Mouse (Mus musculus): ENCODE measurements at regions not wholly inside any gene's neighbourhood (a gene's known extent, or its start where the extent isn't known, plus 50 kb on each side); places are given as distances from the start of the nearest gene placed in this dataset.

- no peak for DNase-seq
Measured at GRCm38 (mm10) chr13:101213121-101213916, 380.1 kb upstream of the Slc30a5 start.

GRCm38 (mm10) chr13:101212341-101212895, 379.2 kb upstream of the Slc30a5 start:
- no peak for DNase-seq

GRCm38 (mm10) chr13:101208788-101209187, 375.6 kb upstream of the Slc30a5 start:
- DNase-seq = no peak

- DNase-seq = no peak
Measured at GRCm38 (mm10) chr13:101203463-101203862, 370.2 kb upstream of the Slc30a5 start.

- DNase-seq = no peak
Measured at GRCm38 (mm10) chr13:101202565-101203313, 369.5 kb upstream of the Slc30a5 start.

GRCm38 (mm10) chr13:101190249-101190830, 357.1 kb upstream of the Slc30a5 start:
- DNase-seq = no peak

GRCm38 (mm10) chr13:101182387-101182786, 349.2 kb upstream of the Slc30a5 start:
- DNase-seq = no peak

- DNase-seq = no peak
Measured at GRCm38 (mm10) chr13:101175017-101175689, 341.9 kb upstream of the Slc30a5 start.

GRCm38 (mm10) chr13:101161768-101162167, 328.5 kb upstream of the Slc30a5 start:
- DNase-seq = no peak

- no peak for DNase-seq
Measured at GRCm38 (mm10) chr13:101159878-101160277, 326.7 kb upstream of the Slc30a5 start.

GRCm38 (mm10) chr13:101153760-101154159, 320.5 kb upstream of the Slc30a5 start:
- DNase-seq = no peak

GRCm38 (mm10) chr13:101142761-101143160, 309.5 kb upstream of the Slc30a5 start:
- DNase-seq = no peak

GRCm38 (mm10) chr13:101142104-101142735, 309.0 kb upstream of the Slc30a5 start:
- no peak for DNase-seq

- no peak for DNase-seq
Measured at GRCm38 (mm10) chr13:101129466-101129865, 296.2 kb upstream of the Slc30a5 start.

- DNase-seq = no peak
Measured at GRCm38 (mm10) chr13:101127808-101128207, 294.6 kb upstream of the Slc30a5 start.

GRCm38 (mm10) chr13:101127262-101127661, 294.0 kb upstream of the Slc30a5 start:
- no peak for DNase-seq

- peak; percentile 13 for DNase-seq
Measured at GRCm38 (mm10) chr13:101117311-101117710, 284.1 kb upstream of the Slc30a5 start.

- no peak for DNase-seq
Measured at GRCm38 (mm10) chr13:101115296-101115695, 282.1 kb upstream of the Slc30a5 start.

GRCm38 (mm10) chr13:101112176-101112575, 278.9 kb upstream of the Slc30a5 start:
- DNase-seq = no peak

- DNase-seq = no peak
Measured at GRCm38 (mm10) chr13:101111773-101112172, 278.5 kb upstream of the Slc30a5 start.

- no peak for DNase-seq
Measured at GRCm38 (mm10) chr13:101100621-101101020, 267.4 kb upstream of the Slc30a5 start.

- DNase-seq = no peak
Measured at GRCm38 (mm10) chr13:101096856-101097255, 263.6 kb upstream of the Slc30a5 start.
